Mouse (Mus musculus) cortical plate, adult 2 months (tissue): ENCODE data around the gene Tbc1d5.

Source experiments
- CTCF ChIP-seq: fragments of 200-500 bp; IDR thresholded peaks from 2 replicates; pipeline ENCODE4 v1.5.1; 2011; ENCODE audit warnings: mild to moderate bottlenecking, control low read depth, low read length; ENCODE audit not compliant: insufficient read depth; ENCODE audit errors: extremely low read depth
- POLR2A ChIP-seq: fragments of 200-500 bp; IDR thresholded peaks from 2 replicates; pipeline ENCODE4 v1.6.1; 2011; ENCODE audit warnings: mild to moderate bottlenecking, low read length, control low read depth; ENCODE audit not compliant: insufficient read depth; ENCODE audit errors: extremely low read depth

DNA sequence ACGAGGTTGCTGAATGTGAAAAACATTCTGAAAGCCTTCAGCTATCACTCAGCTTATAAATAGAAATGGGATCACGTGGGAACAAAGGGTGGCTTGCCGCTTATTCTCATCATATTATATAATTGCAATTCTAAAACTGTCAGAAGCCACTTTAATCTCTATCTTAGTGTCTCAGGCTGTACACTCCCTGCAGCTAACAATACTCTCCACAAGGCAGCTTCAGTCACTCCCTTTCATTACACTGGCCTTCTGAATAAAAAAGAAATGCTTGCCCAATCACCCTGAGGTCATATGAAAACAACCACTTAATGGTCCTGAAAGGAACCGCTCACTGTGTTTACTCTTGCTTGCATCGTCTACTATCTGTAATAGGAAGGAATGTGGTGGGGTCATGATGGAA is 418.1 kb downstream of the Tbc1d5 start:
- TF ChIP-seq CTCF, result no peak
- no peak for TF ChIP-seq POLR2A
